Mouse (Mus musculus): ENCODE results near the gene Olfr1258.
"Not testable (repeated sequence)": the region's sequence is repeated elsewhere in the genome, so short reads cannot be mapped to it uniquely, and the experiment has no call there.

Olfr1258 gene

DNA sequence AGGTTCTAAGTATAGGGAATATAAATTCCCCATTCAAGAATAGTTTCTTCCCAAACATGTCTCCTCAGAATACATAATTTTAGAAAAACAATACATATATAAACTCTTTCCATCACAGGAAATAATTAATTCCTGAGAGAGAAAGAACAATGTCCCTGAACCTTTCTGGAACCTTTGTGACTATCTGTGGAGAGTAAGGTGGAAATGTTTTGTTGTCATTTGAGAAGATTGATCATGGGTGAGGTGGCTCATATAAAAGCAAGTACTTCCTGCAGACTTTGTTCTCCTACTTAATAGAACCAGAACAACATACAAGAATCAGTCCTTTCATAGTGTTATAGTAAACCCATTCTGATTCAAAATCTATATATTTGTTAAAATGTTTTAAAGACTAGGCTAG lies at the start of gene Olfr1258:
Olfr1258 (plus strand) TSS at position 301 of the 400 bp plus-strand sequence.
- no peak for DNase-seq

DNA sequence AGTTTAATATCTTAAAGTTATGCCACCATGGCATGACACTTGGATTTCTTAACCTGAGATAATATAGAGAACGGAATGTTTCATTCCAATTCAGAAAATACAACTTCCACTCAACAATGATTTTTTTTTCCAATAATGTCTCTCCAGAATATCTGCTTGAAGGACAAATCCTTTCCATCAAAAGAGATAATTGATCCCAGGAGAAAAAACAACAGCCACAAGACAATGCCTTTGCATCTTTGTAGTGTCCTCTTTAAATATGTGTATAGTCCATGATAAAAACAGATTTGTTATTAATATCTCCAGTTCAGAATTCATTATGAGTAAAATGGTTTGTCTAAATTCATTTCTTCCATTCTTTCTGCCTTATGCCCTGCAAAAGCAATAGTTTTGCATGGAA lies 49.0 kb upstream of the Olfr1258 start, which contains the start of gene Olfr1257:
Olfr1257 (plus strand) TSS at position 301 of the 400 bp plus-strand sequence.
- DNase-seq: no peak

DNA sequence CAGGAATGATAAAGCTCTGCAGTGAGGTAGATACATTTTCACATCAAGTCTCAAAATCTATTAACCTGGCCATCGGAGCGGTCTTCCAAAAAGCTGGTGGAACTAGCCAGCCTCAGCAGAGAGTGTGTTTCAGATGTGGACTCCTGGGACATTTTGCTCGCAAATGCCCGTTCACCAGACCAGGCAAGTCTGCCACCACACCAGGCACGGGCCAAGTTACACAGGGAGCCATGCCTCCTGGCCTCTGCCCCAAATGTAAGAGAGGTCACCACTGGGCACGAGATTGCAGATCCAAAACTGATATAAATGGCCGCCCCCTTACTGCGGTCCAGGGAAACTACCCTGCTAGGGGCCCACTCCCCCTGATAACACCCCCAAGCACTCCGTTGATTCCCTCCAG lies 14.5 kb upstream of the Olfr1258 start:
- DNase-seq: not testable (repeated sequence)

DNA sequence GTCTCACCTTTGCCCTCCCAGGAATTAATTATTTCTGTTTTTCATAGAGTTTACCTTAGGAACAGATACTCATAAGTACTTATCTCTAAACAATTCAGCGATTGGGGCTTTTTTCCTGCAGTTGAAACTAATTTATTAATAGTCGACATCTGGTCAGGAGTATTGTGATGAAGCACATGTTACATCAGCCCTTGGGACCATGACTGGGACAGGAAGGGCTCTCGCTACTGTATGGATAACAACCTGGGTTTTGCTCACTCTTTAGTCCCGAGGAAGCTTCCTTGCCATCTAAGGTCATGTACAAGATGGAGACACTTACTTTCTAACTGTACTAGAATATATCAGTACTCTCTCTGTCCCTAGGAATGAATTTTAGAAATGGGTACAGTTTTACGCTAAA lies 21.5 kb downstream of the Olfr1258 start, which contains the start of gene Olfr1259:
Olfr1259 (minus strand) TSS at position 101 of the 400 bp plus-strand sequence.
- no peak for DNase-seq

DNA sequence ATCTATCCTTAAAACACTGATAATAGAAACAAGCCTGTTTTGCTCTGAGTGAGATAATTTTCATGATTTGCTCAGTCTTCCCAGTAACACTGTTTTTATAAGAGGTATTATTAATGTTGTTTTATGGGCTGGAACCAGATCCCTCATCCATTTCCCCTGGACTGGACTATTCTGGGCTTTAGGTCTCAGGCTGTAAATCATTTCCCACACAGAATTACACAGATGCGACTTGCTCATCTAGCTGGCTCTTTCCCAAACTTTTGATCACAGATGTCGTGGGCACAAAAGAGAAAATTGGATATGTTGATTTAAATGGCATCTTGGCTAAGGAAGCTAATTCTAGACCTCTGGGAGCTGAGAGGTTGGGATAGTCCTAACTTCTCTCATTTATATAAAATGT lies 47.1 kb downstream of the Olfr1258 start, which contains the start of gene Olfr1260:
Olfr1260 (plus strand) TSS at position 157 of the 400 bp plus-strand sequence.
- DNase-seq: no peak

DNA sequence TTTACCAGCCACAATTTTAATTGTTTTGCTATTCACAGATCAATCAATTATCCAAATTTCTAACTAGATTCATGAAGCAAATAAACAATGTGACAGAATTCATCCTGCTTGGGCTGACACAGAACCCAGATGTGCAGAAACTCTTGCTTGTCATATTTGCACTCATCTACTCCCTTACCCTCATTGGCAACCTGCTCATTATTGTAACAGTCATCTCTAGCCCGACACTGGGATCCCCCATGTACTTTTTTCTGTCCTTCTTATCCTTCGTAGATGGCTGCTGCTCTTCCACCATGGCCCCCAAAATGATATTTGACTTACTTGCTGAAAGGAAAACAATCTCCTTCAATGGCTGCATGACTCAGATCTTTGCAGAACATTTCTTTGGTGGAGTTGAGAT lies 50.6 kb downstream of the Olfr1258 start:
- no peak for DNase-seq

Data from kidney, postnatal 10 days (tissue).